Mouse (Mus musculus) cerebellum, adult 2 months (tissue): ENCODE measurements around the gene Kcnip1.

Experiments used
- CTCF ChIP-seq: fragments of 200-500 bp; IDR thresholded peaks from 2 replicates; pipeline ENCODE4 v1.5.1; 2011; ENCODE audit warnings: low read depth, mild to moderate bottlenecking, control low read depth, low read length, moderate library complexity, borderline replicate concordance; ENCODE audit not compliant: insufficient read depth
- POLR2A ChIP-seq: fragments of 200-500 bp; IDR thresholded peaks from 2 replicates; pipeline ENCODE4 v1.6.1; 2011; ENCODE audit warnings: low read length, control low read depth, borderline replicate concordance; ENCODE audit not compliant: insufficient read depth

- TF ChIP-seq POLR2A, result no peak
- no peak for TF ChIP-seq CTCF
Measured at GRCm38 (mm10) chr11:33816020-33816419, 176.9 kb downstream of the Kcnip1 start.
